Comparison of ENCODE assay signal across 9 mouse cellular contexts in the genomic region with DNA sequence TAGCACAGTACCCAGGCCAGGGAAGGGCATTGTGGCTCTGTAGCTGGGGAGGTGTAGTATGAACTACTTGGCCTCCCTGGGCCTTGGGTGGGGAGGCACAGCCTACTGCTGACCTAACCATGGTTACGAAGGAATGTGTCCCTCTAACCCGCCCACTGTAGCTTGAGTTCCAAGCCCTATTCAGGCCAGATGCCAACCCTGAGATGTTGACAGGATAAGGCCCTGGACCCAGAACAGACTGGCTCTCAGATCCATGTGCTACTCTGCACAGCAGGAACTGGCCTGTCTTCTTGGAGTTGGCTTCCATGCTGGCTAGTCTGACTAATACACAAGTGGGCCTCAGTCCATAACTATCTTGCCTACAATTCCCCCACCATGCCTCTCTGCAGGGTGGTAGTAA. TPM values are rescaled to one million over a fixed set of nuclear protein-coding genes. Genes with fewer than 3 reads are reported as not detected.
A peak's percentile ranks its signal among the peaks of the same experiment; 100 is the strongest.
DNase-seq lines count a peak whose midpoint lies in the region; ATAC-seq and TF ChIP-seq lines count a peak whose summit lies in the region.
"Had no signal": no experiment of that assay in that cellular context is flagged by ENCODE, and none has a peak within 500 bp of the region (broad histone marks: within the 10 kb centered on the region; RNA-seq: fewer than 3 reads in every experiment).

No protein-coding gene starts in this region.

- no peak for TF ChIP-seq POLR2A in liver, adult 2 months (IDR thresholded peaks at IDR 0.05; ENCODE audit: extremely low read depth, insufficient read depth, low read length)
- TF ChIP-seq POLR2A in limb, embryonic 14.5 days (IDR thresholded peaks at IDR 0.05; ENCODE audit: borderline replicate concordance, extremely low read depth, insufficient read depth, insufficient read length) = no peak

- no peak overlapping the region; the same call in 1 of the 2 replicates for H3K4me3 ChIP-seq in liver, adult 2 months (ENCODE audit: insufficient read depth, low read depth, low read length)
- H3K4me3 ChIP-seq in heart, embryonic 15.5 days = no peak overlapping the region
- no peak overlapping the region for H3K4me3 ChIP-seq in limb, embryonic 14.5 days (replicated peaks; ENCODE audit: low read length)
- H3K4me3 ChIP-seq in stomach, embryonic 15.5 days (replicated peaks) = no peak overlapping the region
- H3K4me3 ChIP-seq: myocyte had no signal

- H3K4me2 ChIP-seq in heart, embryonic 15.5 days = peak overlapping the region; percentile 37
- H3K4me2 ChIP-seq in limb, embryonic 14.5 days (replicated peaks; ENCODE audit: low read depth, low read length, severe bottlenecking) = no peak overlapping the region
- 0 out of 2 replicates have a peak overlapping the region, but pooled peaks have one; percentile 10 for H3K4me2 ChIP-seq in stomach, embryonic 15.5 days

- H3K27ac ChIP-seq in liver, adult 2 months (replicated peaks; ENCODE audit: insufficient read depth, low read depth, low read length) = no peak overlapping the region
- peak overlapping the region; percentile 95 for H3K27ac ChIP-seq in heart, embryonic 15.5 days
- H3K27ac ChIP-seq in limb, embryonic 14.5 days (replicated peaks; ENCODE audit: low read depth, low read length) = no peak overlapping the region
- H3K27ac ChIP-seq in stomach, embryonic 15.5 days = peak overlapping the region; percentile 55

- WGBS in liver, adult 2 months = 45% methylated on average over 2 of the region's 2 CpGs
- 51% methylated on average over 2 of the region's 2 CpGs for WGBS in heart, embryonic 15.5 days
- 79% methylated on average over 2 of the region's 2 CpGs for WGBS in limb, embryonic 14.5 days
- WGBS in stomach, embryonic 15.5 days = 49% methylated on average over 2 of the region's 2 CpGs

- H3K9ac ChIP-seq in liver, adult 2 months (ENCODE audit: low read depth, low read length) = 0 out of 2 replicates have a peak overlapping the region, but pooled peaks have one; percentile 2
- H3K9ac ChIP-seq in heart, embryonic 15.5 days = peak overlapping the region; percentile 22; the same call in 1 of the 2 replicates
- 0 out of 2 replicates have a peak overlapping the region, but pooled peaks have one; percentile 21 for H3K9ac ChIP-seq in limb, embryonic 14.5 days (ENCODE audit: low read depth, low read length, severe bottlenecking)
- no peak overlapping the region for H3K9ac ChIP-seq in stomach, embryonic 15.5 days

- ATAC-seq in heart, embryonic 15.5 days (replicated peaks; ENCODE audit: insufficient number of reproducible peaks, insufficient read depth, low FRiP score, low read depth) = no peak
- ATAC-seq in limb, embryonic 14.5 days (ENCODE audit: low FRiP score, low read depth) = no peak
- no peak for ATAC-seq in stomach, embryonic 15.5 days (ENCODE audit: insufficient read depth, low FRiP score, low read depth)
- ATAC-seq in inflammation-experienced regulatory T-cells, adult 6 months = no peak

- no peaks in the 10 kb centered on the region for H3K79me2 ChIP-seq in liver, adult 2 months (ENCODE audit: control insufficient read depth, insufficient read depth, low read length)

- H3K4me1 ChIP-seq in liver, adult 2 months (ENCODE audit: control insufficient read depth, insufficient read depth, low read length) = no peaks in the 10 kb centered on the region
- peaks cover 57% of the 10 kb centered on the region for H3K4me1 ChIP-seq in heart, embryonic 15.5 days (replicated peaks)
- H3K4me1 ChIP-seq in limb, embryonic 14.5 days (ENCODE audit: control insufficient read depth, insufficient read depth, low read length) = peaks cover 21% of the 10 kb centered on the region
- peaks cover 33% of the 10 kb centered on the region for H3K4me1 ChIP-seq in stomach, embryonic 15.5 days

- no peaks in the 10 kb centered on the region for H3K27me3 ChIP-seq in liver, adult 2 months (ENCODE audit: control insufficient read depth, insufficient read depth, low read length)
- H3K27me3 ChIP-seq in heart, embryonic 15.5 days = no peaks in the 10 kb centered on the region
- H3K27me3 ChIP-seq in limb, embryonic 14.5 days (ENCODE audit: control insufficient read depth, insufficient read depth, low read length) = no peaks in the 10 kb centered on the region
- no peaks in the 10 kb centered on the region for H3K27me3 ChIP-seq in stomach, embryonic 15.5 days (replicated peaks)

- H3K9me3 ChIP-seq in heart, embryonic 15.5 days (replicated peaks) = no peaks in the 10 kb centered on the region
- H3K9me3 ChIP-seq in limb, embryonic 14.5 days (ENCODE audit: control insufficient read depth, low read length) = no peaks in the 10 kb centered on the region
- no peaks in the 10 kb centered on the region for H3K9me3 ChIP-seq in stomach, embryonic 15.5 days

- no peaks in the 10 kb centered on the region for H3K36me3 ChIP-seq in liver, adult 2 months (ENCODE audit: control insufficient read depth, insufficient read depth, low read length)
- peaks cover 35% of the 10 kb centered on the region for H3K36me3 ChIP-seq in heart, embryonic 15.5 days
- peaks cover 41% of the 10 kb centered on the region for H3K36me3 ChIP-seq in limb, embryonic 14.5 days (ENCODE audit: control insufficient read depth, insufficient read depth, low read length)
- 0 out of 2 replicates have a peak, but pooled peaks cover 4% of the 10 kb centered on the region for H3K36me3 ChIP-seq in stomach, embryonic 15.5 days

- no peak for DNase-seq in liver, adult 2 months (ENCODE audit: extremely low read depth, low read depth, low spot score)
- no peak for DNase-seq in liver
- peak; percentile 78 to 84 for DNase-seq in cerebellum, postnatal 25 days
- no peak for DNase-seq in limb, embryonic 14.5 days (ENCODE audit: low spot score)
- no peak for DNase-seq in frontal cortex, postnatal 36 days (ENCODE audit: low spot score in 2 of 2)

- no peak for TF ChIP-seq CTCF in liver, adult 2 months (IDR thresholded peaks at IDR 0.05; ENCODE audit: low read depth, low read length)

RNA-seq across cellular contexts. Expression of a gene that starts 30.0 kb away (rescaled TPM):
- 23.9 and 30.9 TPM in 2 replicates for total RNA-seq in liver, adult 2 months (2014; rRNA removed)
- polyA plus RNA-seq in liver, adult 2 months (2012; rRNA removed) = 39.1 and 46.6 TPM in 2 replicates
- 35.3 and 37.7 TPM in 2 replicates for polyA plus RNA-seq in heart, embryonic 15.5 days (2015; fragmentation: Nextera tagmentation; extraction: Ambion mirVana)
- polyA plus RNA-seq in limb, embryonic 14.5 days (2012; rRNA removed) = 13.4 and 14.1 TPM in 2 replicates
- 13.6 and 18.4 TPM in 2 replicates for polyA plus RNA-seq in limb, embryonic 14.5 days (2014; fragmentation: Nextera tagmentation; extraction: Ambion mirVana)
- polyA plus RNA-seq in stomach, embryonic 15.5 days (2015; fragmentation: Nextera tagmentation; extraction: Ambion mirVana) = 24.4 and 26.1 TPM in 2 replicates
- polyA plus RNA-seq in inflammation-experienced regulatory T-cells, adult 6 months (2017; shearing (Covaris generic)) = 10 to 100 TPM; 15.9 to 21.2 (median 20.4) TPM

RNA-seq across cellular contexts. Expression of a gene that starts 30.5 kb away (rescaled TPM):
- total RNA-seq in liver, adult 2 months (2014; rRNA removed) = 474 and 538 TPM in 2 replicates
- polyA plus RNA-seq in liver, adult 2 months (2012; rRNA removed) = 779 and 1,223 TPM in 2 replicates
- 113 and 129 TPM in 2 replicates for polyA plus RNA-seq in heart, embryonic 15.5 days (2015; fragmentation: Nextera tagmentation; extraction: Ambion mirVana)
- 84.5 and 110 TPM in 2 replicates for polyA plus RNA-seq in limb, embryonic 14.5 days (2012; rRNA removed)
- 82.4 and 92.3 TPM in 2 replicates for polyA plus RNA-seq in limb, embryonic 14.5 days (2014; fragmentation: Nextera tagmentation; extraction: Ambion mirVana)
- polyA plus RNA-seq in stomach, embryonic 15.5 days (2015; fragmentation: Nextera tagmentation; extraction: Ambion mirVana) = 95.5 and 101 TPM in 2 replicates
- 10 to 100 TPM; 51.4 to 56.7 (median 52.3) TPM for polyA plus RNA-seq in inflammation-experienced regulatory T-cells, adult 6 months (2017; shearing (Covaris generic))

RNA-seq across cellular contexts. Expression of a gene that starts 48.2 kb away (rescaled TPM):
- 14.1 and 18.5 TPM in 2 replicates for total RNA-seq in liver, adult 2 months (2014; rRNA removed)
- polyA plus RNA-seq in liver, adult 2 months (2012; rRNA removed) = 17.1 and 18.4 TPM in 2 replicates
- polyA plus RNA-seq in heart, embryonic 15.5 days (2015; fragmentation: Nextera tagmentation; extraction: Ambion mirVana) = 28.4 and 40.0 TPM in 2 replicates
- polyA plus RNA-seq in limb, embryonic 14.5 days (2012; rRNA removed) = 33.6 and 42.9 TPM in 2 replicates
- polyA plus RNA-seq in limb, embryonic 14.5 days (2014; fragmentation: Nextera tagmentation; extraction: Ambion mirVana) = 18.9 and 23.4 TPM in 2 replicates
- 25.3 and 28.7 TPM in 2 replicates for polyA plus RNA-seq in stomach, embryonic 15.5 days (2015; fragmentation: Nextera tagmentation; extraction: Ambion mirVana)
- 1 to 10 TPM in 1 of 3 experiments, under 1 TPM in 2; 0.52 to 1.0 (median 0.66) TPM for polyA plus RNA-seq in inflammation-experienced regulatory T-cells, adult 6 months (2017; shearing (Covaris generic))

RNA-seq across cellular contexts. Expression of a gene that starts 48.3 kb away (rescaled TPM):
- 42.4 and 58.0 TPM in 2 replicates for total RNA-seq in liver, adult 2 months (2014; rRNA removed)
- 52.6 and 57.1 TPM in 2 replicates for polyA plus RNA-seq in liver, adult 2 months (2012; rRNA removed)
- polyA plus RNA-seq in heart, embryonic 15.5 days (2015; fragmentation: Nextera tagmentation; extraction: Ambion mirVana) = 61.4 and 61.5 TPM in 2 replicates
- polyA plus RNA-seq in limb, embryonic 14.5 days (2012; rRNA removed) = 25.2 and 28.7 TPM in 2 replicates
- 24.0 and 25.1 TPM in 2 replicates for polyA plus RNA-seq in limb, embryonic 14.5 days (2014; fragmentation: Nextera tagmentation; extraction: Ambion mirVana)
- 29.0 and 34.9 TPM in 2 replicates for polyA plus RNA-seq in stomach, embryonic 15.5 days (2015; fragmentation: Nextera tagmentation; extraction: Ambion mirVana)
- polyA plus RNA-seq in inflammation-experienced regulatory T-cells, adult 6 months (2017; shearing (Covaris generic)) = 10 to 100 TPM; 48.6 to 81.2 (median 70.2) TPM

Comparison
In these comparisons a context has a peak if more than half of its experiments do, and no peak if none do; other contexts are left out.
1. DNase-seq: peak in cerebellum, postnatal 25 days (2 of 2); none in liver, adult 2 months (single experiment), liver (single experiment), limb, embryonic 14.5 days (single experiment) and frontal cortex, postnatal 36 days (0 of 2).
2. H3K27ac ChIP-seq: peak in heart, embryonic 15.5 days (single experiment) and stomach, embryonic 15.5 days (single experiment); none in liver, adult 2 months (single experiment) and limb, embryonic 14.5 days (single experiment).